Mouse (Mus musculus): Measurements from ENCODE around the gene Zc3hc1. TPM values are rescaled to one million over a fixed set of nuclear protein-coding genes. Genes with fewer than 3 reads are reported as not detected.

Zc3hc1 gene
- polyA plus RNA-seq, 1 experiment from 2014 or later: 78.3 TPM

GRCm38 (mm10) chr6:30359762-30360509 lies 30.9 kb downstream of the Zc3hc1 start:
- Histone ChIP-seq H3K36me3 (ENCODE audit: control insufficient read depth, insufficient read depth, low read length) (peaks cover 7% of the 10 kb centered on the region; the same call in 1 of the 2 replicates), H3K4me3 (ENCODE audit: low read length) (no peak overlapping the region), H3K27me3 (ENCODE audit: control insufficient read depth, insufficient read depth, low read length) (no peaks in the 10 kb centered on the region), H3K4me1 (ENCODE audit: control insufficient read depth, insufficient read depth, low read length) (0 out of 2 replicates have a peak, but pooled peaks cover 9% of the 10 kb centered on the region), H3K27ac (ENCODE audit: low read depth, low read length) (peak overlapping the region; percentile 47; the same call in 1 of the 2 replicates), H3K9ac (ENCODE audit: low read depth, low read length) (no peak overlapping the region), H3K9me3 (ENCODE audit: control insufficient read depth, low read length) (no peaks in the 10 kb centered on the region), H3K4me2 (replicated peaks; ENCODE audit: low read depth, low read length) (no peak overlapping the region)
- 29% methylated on average over 12 of the region's 12 CpGs for WGBS
- ATAC-seq (ENCODE audit: low FRiP score, low TSS enrichment): peak; percentile 65

GRCm38 (mm10) chr6:30357561-30358177 lies 33.2 kb downstream of the Zc3hc1 start:
- no peaks in the 10 kb centered on the region for H3K36me3 ChIP-seq (ENCODE audit: control insufficient read depth, insufficient read depth, low read length)
- H3K9me3 ChIP-seq (ENCODE audit: control insufficient read depth, low read length): no peaks in the 10 kb centered on the region
- no peak for ATAC-seq (ENCODE audit: low FRiP score, low TSS enrichment)
- no peaks in the 10 kb centered on the region for H3K27me3 ChIP-seq (ENCODE audit: control insufficient read depth, insufficient read depth, low read length)
- H3K27ac ChIP-seq (ENCODE audit: low read depth, low read length): no peak overlapping the region
- no peak overlapping the region for H3K9ac ChIP-seq (ENCODE audit: low read depth, low read length)
- peaks cover 25% of the 10 kb centered on the region; the same call in 1 of the 2 replicates for H3K4me1 ChIP-seq (ENCODE audit: control insufficient read depth, insufficient read depth, low read length)
- WGBS: 11% methylated on average over 9 of the region's 9 CpGs
- H3K4me2 ChIP-seq (replicated peaks; ENCODE audit: low read depth, low read length): no peak overlapping the region
- no peak overlapping the region for H3K4me3 ChIP-seq (ENCODE audit: low read length)

- H3K27me3 ChIP-seq (ENCODE audit: control insufficient read depth, insufficient read depth, low read length): no peaks in the 10 kb centered on the region
- H3K4me2 ChIP-seq (replicated peaks; ENCODE audit: low read depth, low read length): no peak overlapping the region
- WGBS: 73% methylated on average over 12 of the region's 12 CpGs
- ATAC-seq (ENCODE audit: low FRiP score, low TSS enrichment): no peak
- H3K27ac ChIP-seq (ENCODE audit: low read depth, low read length): no peak overlapping the region
- no peak overlapping the region for H3K9ac ChIP-seq (ENCODE audit: low read depth, low read length)
- no peaks in the 10 kb centered on the region for H3K9me3 ChIP-seq (ENCODE audit: control insufficient read depth, low read length)
- peaks cover 26% of the 10 kb centered on the region; the same call in 1 of the 2 replicates for H3K4me1 ChIP-seq (ENCODE audit: control insufficient read depth, insufficient read depth, low read length)
- H3K4me3 ChIP-seq (ENCODE audit: low read length): no peak overlapping the region
- H3K36me3 ChIP-seq (ENCODE audit: control insufficient read depth, insufficient read depth, low read length): no peaks in the 10 kb centered on the region
These were observed 34.1 kb downstream of the Zc3hc1 start for GRCm38 (mm10) chr6:30356680-30357079.

- WGBS: 73% methylated on average over 5 of the region's 5 CpGs
- H3K9me3 ChIP-seq (ENCODE audit: control insufficient read depth, low read length): no peaks in the 10 kb centered on the region
- H3K36me3 ChIP-seq (ENCODE audit: control insufficient read depth, insufficient read depth, low read length): no peaks in the 10 kb centered on the region
- H3K4me2 ChIP-seq (replicated peaks; ENCODE audit: low read depth, low read length): no peak overlapping the region
- H3K27ac ChIP-seq (ENCODE audit: low read depth, low read length): no peak overlapping the region
- H3K4me3 ChIP-seq (ENCODE audit: low read length): no peak overlapping the region
- ATAC-seq (ENCODE audit: low FRiP score, low TSS enrichment): no peak
- H3K27me3 ChIP-seq (ENCODE audit: control insufficient read depth, insufficient read depth, low read length): no peaks in the 10 kb centered on the region
- H3K9ac ChIP-seq (ENCODE audit: low read depth, low read length): no peak overlapping the region
- peaks cover 26% of the 10 kb centered on the region; the same call in 1 of the 2 replicates for H3K4me1 ChIP-seq (ENCODE audit: control insufficient read depth, insufficient read depth, low read length)
These were observed 34.7 kb downstream of the Zc3hc1 start for GRCm38 (mm10) chr6:30356161-30356560.

- Histone ChIP-seq H3K9me3 (ENCODE audit: control insufficient read depth, low read length) (no peaks in the 10 kb centered on the region), H3K27me3 (ENCODE audit: control insufficient read depth, insufficient read depth, low read length) (no peaks in the 10 kb centered on the region), H3K27ac (ENCODE audit: low read depth, low read length) (peak overlapping the region; percentile 51; the same call in 1 of the 2 replicates), H3K36me3 (ENCODE audit: control insufficient read depth, insufficient read depth, low read length) (no peaks in the 10 kb centered on the region), H3K9ac (ENCODE audit: low read depth, low read length) (no peak overlapping the region), H3K4me2 (replicated peaks; ENCODE audit: low read depth, low read length) (no peak overlapping the region), H3K4me3 (ENCODE audit: low read length) (no peak overlapping the region), H3K4me1 (ENCODE audit: control insufficient read depth, insufficient read depth, low read length) (peaks cover 26% of the 10 kb centered on the region; the same call in 1 of the 2 replicates)
- no peak for ATAC-seq (ENCODE audit: low FRiP score, low TSS enrichment)
- 88% methylated on average over 8 of the region's 8 CpGs for WGBS
These were observed 35.1 kb downstream of the Zc3hc1 start for GRCm38 (mm10) chr6:30355701-30356100.

- Histone ChIP-seq H3K4me2 (replicated peaks; ENCODE audit: low read depth, low read length) (no peak overlapping the region), H3K4me3 (ENCODE audit: low read length) (no peak overlapping the region), H3K36me3 (ENCODE audit: control insufficient read depth, insufficient read depth, low read length) (no peaks in the 10 kb centered on the region), H3K9ac (ENCODE audit: low read depth, low read length) (no peak overlapping the region), H3K4me1 (ENCODE audit: control insufficient read depth, insufficient read depth, low read length) (peaks cover 26% of the 10 kb centered on the region; the same call in 1 of the 2 replicates), H3K27ac (ENCODE audit: low read depth, low read length) (no peak overlapping the region), H3K9me3 (ENCODE audit: control insufficient read depth, low read length) (no peaks in the 10 kb centered on the region), H3K27me3 (ENCODE audit: control insufficient read depth, insufficient read depth, low read length) (no peaks in the 10 kb centered on the region)
- ATAC-seq (ENCODE audit: low FRiP score, low TSS enrichment): no peak
- 25% methylated on average over 5 of the region's 5 CpGs for WGBS
These were observed 36.1 kb downstream of the Zc3hc1 start for GRCm38 (mm10) chr6:30354760-30355159.

DNA sequence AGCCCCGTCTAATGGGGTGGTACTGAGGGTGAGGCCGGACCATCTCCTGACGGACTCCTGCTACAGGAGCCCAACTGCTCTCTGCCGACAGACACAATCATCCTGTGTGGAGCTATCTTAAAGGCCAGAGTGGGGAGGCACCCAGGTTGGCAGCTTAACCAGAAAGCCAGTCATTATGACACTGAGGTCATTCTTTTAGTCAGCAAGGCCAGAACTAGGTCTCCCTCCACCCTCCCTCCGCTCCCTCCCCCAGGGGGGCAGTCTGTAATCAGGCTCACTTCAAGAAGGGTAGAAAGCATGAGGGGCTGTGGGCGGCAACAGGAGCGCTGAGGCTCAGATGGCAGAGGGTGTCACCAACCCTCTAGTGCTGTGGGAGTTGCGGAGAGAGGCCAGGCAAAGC lies 37.2 kb downstream of the Zc3hc1 start:
- H3K36me3 ChIP-seq (ENCODE audit: control insufficient read depth, insufficient read depth, low read length): no peaks in the 10 kb centered on the region
- no peaks in the 10 kb centered on the region for H3K9me3 ChIP-seq (ENCODE audit: control insufficient read depth, low read length)

GRCm38 (mm10) chr6:30352762-30353161 lies 38.1 kb downstream of the Zc3hc1 start:
- Histone ChIP-seq H3K4me3 (ENCODE audit: low read length) (no peak overlapping the region), H3K27me3 (ENCODE audit: control insufficient read depth, insufficient read depth, low read length) (no peaks in the 10 kb centered on the region), H3K9ac (ENCODE audit: low read depth, low read length) (no peak overlapping the region), H3K27ac (ENCODE audit: low read depth, low read length) (no peak overlapping the region), H3K4me1 (ENCODE audit: control insufficient read depth, insufficient read depth, low read length) (peaks cover 26% of the 10 kb centered on the region; the same call in 1 of the 2 replicates), H3K9me3 (ENCODE audit: control insufficient read depth, low read length) (no peaks in the 10 kb centered on the region), H3K36me3 (ENCODE audit: control insufficient read depth, insufficient read depth, low read length) (no peaks in the 10 kb centered on the region), H3K4me2 (replicated peaks; ENCODE audit: low read depth, low read length) (no peak overlapping the region)
- ATAC-seq (ENCODE audit: low FRiP score, low TSS enrichment): no peak
- WGBS: 18% methylated on average over 8 of the region's 8 CpGs

More for the DNA sequence above, 37.2 kb downstream of the Zc3hc1 start:
- WGBS: 60% methylated on average over 8 of the region's 8 CpGs
- H3K4me2 ChIP-seq (replicated peaks; ENCODE audit: low read depth, low read length): no peak overlapping the region
- no peaks in the 10 kb centered on the region for H3K27me3 ChIP-seq (ENCODE audit: control insufficient read depth, insufficient read depth, low read length)
- no peak overlapping the region for H3K27ac ChIP-seq (ENCODE audit: low read depth, low read length)
- H3K4me1 ChIP-seq (ENCODE audit: control insufficient read depth, insufficient read depth, low read length): peaks cover 26% of the 10 kb centered on the region; the same call in 1 of the 2 replicates
- no peak overlapping the region for H3K9ac ChIP-seq (ENCODE audit: low read depth, low read length)
- no peak for ATAC-seq (ENCODE audit: low FRiP score, low TSS enrichment)
- H3K4me3 ChIP-seq (ENCODE audit: low read length): no peak overlapping the region

DNA sequence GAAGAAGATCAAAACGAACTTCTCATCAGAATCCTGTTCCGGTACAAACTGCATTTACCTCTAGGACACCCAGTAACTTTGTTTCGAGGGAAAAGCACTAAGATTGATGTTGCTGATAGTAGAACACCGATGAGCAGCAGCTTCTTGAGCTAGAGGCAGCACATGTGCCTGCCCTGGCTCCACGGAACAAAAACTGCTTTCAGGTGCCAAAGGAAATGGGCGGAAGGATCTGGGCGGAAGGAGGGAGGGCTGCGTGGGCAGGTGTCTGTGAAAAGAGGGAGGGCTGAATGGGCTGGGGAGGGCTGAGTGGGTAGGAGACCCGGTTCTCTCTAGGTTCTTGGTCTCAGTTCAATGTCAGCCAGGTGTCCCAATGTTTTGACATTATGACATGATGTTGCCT lies 39.5 kb downstream of the Zc3hc1 start:
- Histone ChIP-seq H3K27ac (ENCODE audit: low read depth, low read length) (no peak overlapping the region), H3K9ac (ENCODE audit: low read depth, low read length) (no peak overlapping the region), H3K4me2 (replicated peaks; ENCODE audit: low read depth, low read length) (no peak overlapping the region), H3K9me3 (ENCODE audit: control insufficient read depth, low read length) (no peaks in the 10 kb centered on the region), H3K27me3 (ENCODE audit: control insufficient read depth, insufficient read depth, low read length) (no peaks in the 10 kb centered on the region), H3K36me3 (ENCODE audit: control insufficient read depth, insufficient read depth, low read length) (no peaks in the 10 kb centered on the region), H3K4me1 (ENCODE audit: control insufficient read depth, insufficient read depth, low read length) (peaks cover 23% of the 10 kb centered on the region; the same call in 1 of the 2 replicates), H3K4me3 (ENCODE audit: low read length) (no peak overlapping the region)
- WGBS: 72% methylated on average over 9 of the region's 9 CpGs
- no peak for ATAC-seq (ENCODE audit: low FRiP score, low TSS enrichment)

All from kidney, embryonic 14.5 days (tissue).